Mouse (Mus musculus) neural tube, embryonic 14.5 days (tissue): ENCODE measurements at regions not wholly inside any gene's neighbourhood (a gene's known extent, or its start where the extent isn't known, plus 50 kb on each side); places are given as distances from the start of the nearest gene placed in this dataset.

Experiments used
- ATAC-seq: fragments of 200-750 bp; cut with Nextera tagmentation; 2 replicates; pipeline ENCODE4 v1.8.0; 2017; ENCODE audit warnings: low read depth, mild to moderate bottlenecking, moderate TSS enrichment, moderate library complexity
- H3K27ac ChIP-seq: fragments of 300-500 bp; sonication (generic); 2 replicates; pipeline ENCODE4 v1.5.1; 2014; ENCODE audit warnings: low read depth, mild to moderate bottlenecking, control low read depth, low read length, moderate library complexity, mixed read lengths
- H3K27me3 ChIP-seq: fragments of 300-500 bp; sonication (generic); 2 replicates; pipeline ENCODE4 v1.6.1; 2014; ENCODE audit warnings: low read length; ENCODE audit not compliant: control insufficient read depth, insufficient read depth
- H3K36me3 ChIP-seq: fragments of 300-500 bp; sonication (generic); 2 replicates; pipeline ENCODE4 v1.6.1; 2014; ENCODE audit warnings: low read length, mixed read lengths; ENCODE audit not compliant: control insufficient read depth, insufficient read depth
- H3K4me1 ChIP-seq: fragments of 300-500 bp; sonication (generic); 2 replicates; pipeline ENCODE4 v1.6.1; 2014; ENCODE audit warnings: low read length; ENCODE audit not compliant: control insufficient read depth, insufficient read depth
- H3K4me2 ChIP-seq: fragments of 300-500 bp; sonication (generic); 2 replicates; pipeline ENCODE4 v1.6.1; 2014; ENCODE audit warnings: mild to moderate bottlenecking, low read depth, low read length, control low read depth
- H3K4me3 ChIP-seq: fragments of 300-500 bp; sonication (generic); 2 replicates; pipeline ENCODE4 v1.5.1; 2014; ENCODE audit warnings: low read depth, low read length, control low read depth, mixed read lengths
- H3K9ac ChIP-seq: fragments of 300-500 bp; sonication (generic); replicated peaks from 2 replicates; pipeline ENCODE4 v1.6.1; 2014; ENCODE audit warnings: low read depth, mild to moderate bottlenecking, control low read depth, low read length, mixed read lengths
- H3K9me3 ChIP-seq: fragments of 300-500 bp; sonication (generic); 2 replicates; pipeline ENCODE4 v1.6.1; 2016; ENCODE audit warnings: low read length; ENCODE audit not compliant: control insufficient read depth
- WGBS: fragments of 180-500 bp; shearing (Covaris S2); extraction: QIAGEN DNeasy Blood & Tissue Kit; methylation state at CpG from one replicate; pipeline ENCODE4 v1.1.7; 2014; 5-methylcytosine and 5-hydroxymethylcytosine counted together

DNA sequence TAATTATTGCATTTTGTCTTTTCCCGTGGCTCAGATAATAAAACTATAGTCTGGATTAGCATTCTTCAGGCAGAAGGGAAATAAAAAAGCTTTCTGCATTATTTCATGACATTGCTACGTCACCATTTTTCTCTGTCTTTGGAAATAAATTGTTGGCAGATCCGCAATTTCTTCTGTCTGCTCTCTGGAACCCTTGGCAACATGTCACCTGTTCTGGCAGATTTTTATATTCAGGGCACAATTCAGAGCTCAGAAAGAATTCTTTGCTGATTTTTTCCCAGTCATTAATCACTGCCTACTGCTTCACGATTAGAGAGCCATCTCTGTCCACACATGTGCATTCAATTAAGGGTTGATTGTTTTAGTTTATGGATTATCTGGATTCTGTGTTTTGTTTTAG lies 460.5 kb downstream of the Cdh8 start:
- H3K4me3 ChIP-seq, result no peak overlapping the region
- 33% methylated on average over 4 of the region's 4 CpGs for WGBS
- no peak overlapping the region for H3K9ac ChIP-seq
- no peaks in the 10 kb centered on the region for H3K4me1 ChIP-seq
- no peak overlapping the region for H3K27ac ChIP-seq
- H3K27me3 ChIP-seq, result no peaks in the 10 kb centered on the region
- H3K36me3 ChIP-seq, result no peaks in the 10 kb centered on the region
- H3K4me2 ChIP-seq, result no peak overlapping the region
- H3K9me3 ChIP-seq, result no peaks in the 10 kb centered on the region
- no peak for ATAC-seq

DNA sequence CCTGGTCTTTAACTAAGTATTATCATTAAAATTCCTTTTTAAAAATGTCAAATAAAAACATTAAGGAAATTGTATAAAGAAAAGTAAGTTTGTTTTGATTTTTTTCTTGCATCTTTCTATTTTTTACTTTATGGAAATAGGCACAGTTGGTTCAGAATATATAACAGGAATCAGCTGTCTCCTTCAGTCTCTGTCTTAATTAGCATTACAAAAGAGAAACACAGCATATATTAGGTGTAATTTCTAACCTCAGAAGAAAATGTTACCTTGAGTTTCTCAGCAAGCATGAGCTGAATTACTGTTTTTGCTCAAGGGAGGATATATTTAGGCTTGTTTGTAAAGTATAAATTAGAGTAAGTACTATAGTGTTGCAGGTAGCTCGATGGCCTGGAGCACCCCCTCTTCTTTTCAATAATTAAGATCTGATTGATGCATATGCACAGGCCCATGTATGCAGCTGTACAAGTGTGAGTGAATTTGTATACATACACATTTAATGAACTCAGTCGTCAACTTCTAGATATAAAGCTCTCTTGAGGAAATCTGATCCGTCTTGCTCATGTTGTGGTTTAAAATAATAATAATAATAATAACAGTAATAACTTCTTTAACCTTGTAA lies 503.0 kb downstream of the Cdh8 start:
- 53% methylated on average over 3 of the region's 3 CpGs for WGBS
- Histone ChIP-seq H3K9ac (no peak overlapping the region), H3K27me3 (no peaks in the 10 kb centered on the region), H3K4me3 (no peak overlapping the region), H3K4me2 (no peak overlapping the region), H3K36me3 (no peaks in the 10 kb centered on the region), H3K27ac (no peak overlapping the region), H3K4me1 (no peaks in the 10 kb centered on the region), H3K9me3 (no peaks in the 10 kb centered on the region)
- no peak for ATAC-seq

DNA sequence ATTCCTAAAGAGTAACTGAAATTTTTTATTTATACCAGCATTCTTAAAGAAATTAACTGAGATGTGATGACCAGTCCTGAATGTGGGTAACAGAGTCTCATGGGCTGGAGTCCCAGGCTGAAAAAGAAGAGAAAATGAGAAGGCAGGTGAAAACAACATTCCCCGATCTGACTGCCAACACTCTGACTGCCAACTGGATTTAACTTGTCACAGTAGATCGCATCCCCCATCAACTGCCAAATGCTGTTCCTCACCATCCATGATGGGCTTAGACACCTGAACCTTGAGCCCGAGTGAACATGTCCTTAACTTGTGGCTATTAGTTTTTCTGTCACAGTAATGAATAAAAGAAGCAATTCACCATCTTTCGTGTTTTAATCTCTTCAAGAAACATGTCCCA lies 522.9 kb downstream of the Cdh8 start:
- WGBS, result 95% methylated on average over 4 of the region's 4 CpGs
- ATAC-seq, result no peak

DNA sequence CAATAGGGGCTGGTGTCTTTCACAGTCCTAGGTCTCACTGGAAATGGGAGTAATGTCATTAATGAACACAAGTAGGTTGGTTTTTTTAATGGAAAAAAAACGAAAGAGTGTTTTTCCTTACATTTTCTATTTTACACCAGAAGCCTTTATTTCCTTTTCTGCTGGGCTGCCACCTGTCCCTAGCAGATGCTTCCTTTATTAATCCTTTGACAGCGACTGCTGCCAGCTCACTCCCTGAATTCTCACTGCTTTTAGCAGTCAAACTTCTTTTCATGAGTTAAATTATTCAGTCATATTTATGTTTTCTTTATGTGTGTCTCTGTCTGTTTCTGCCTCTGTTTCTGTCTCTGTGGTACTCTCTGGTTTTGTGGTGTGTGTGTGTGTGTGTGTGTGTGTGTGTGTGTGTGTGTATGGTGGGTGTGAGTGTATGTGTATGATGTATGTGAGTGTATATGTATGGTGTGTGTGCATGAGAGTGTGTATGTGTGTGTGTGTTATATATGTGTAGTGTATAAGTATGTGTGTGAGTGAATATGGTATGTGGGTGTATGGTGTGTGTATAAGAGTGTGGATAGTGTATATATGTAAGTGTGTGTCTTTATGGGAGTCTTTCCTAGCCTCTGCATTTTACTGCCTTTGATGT lies 554.5 kb downstream of the Cdh8 start:
- WGBS, result 63% methylated on average over 2 of the region's 2 CpGs
- ATAC-seq, result no peak
- Histone ChIP-seq H3K27me3 (no peaks in the 10 kb centered on the region), H3K4me3 (no peak overlapping the region), H3K27ac (no peak overlapping the region), H3K36me3 (no peaks in the 10 kb centered on the region), H3K4me1 (no peaks in the 10 kb centered on the region), H3K9me3 (no peaks in the 10 kb centered on the region), H3K9ac (no peak overlapping the region), H3K4me2 (no peak overlapping the region)

More for the DNA sequence above, 522.9 kb downstream of the Cdh8 start:
- Histone ChIP-seq H3K4me2 (no peak overlapping the region), H3K9ac (no peak overlapping the region), H3K4me1 (no peaks in the 10 kb centered on the region), H3K4me3 (no peak overlapping the region), H3K9me3 (no peaks in the 10 kb centered on the region), H3K27me3 (no peaks in the 10 kb centered on the region), H3K27ac (no peak overlapping the region), H3K36me3 (no peaks in the 10 kb centered on the region)

DNA sequence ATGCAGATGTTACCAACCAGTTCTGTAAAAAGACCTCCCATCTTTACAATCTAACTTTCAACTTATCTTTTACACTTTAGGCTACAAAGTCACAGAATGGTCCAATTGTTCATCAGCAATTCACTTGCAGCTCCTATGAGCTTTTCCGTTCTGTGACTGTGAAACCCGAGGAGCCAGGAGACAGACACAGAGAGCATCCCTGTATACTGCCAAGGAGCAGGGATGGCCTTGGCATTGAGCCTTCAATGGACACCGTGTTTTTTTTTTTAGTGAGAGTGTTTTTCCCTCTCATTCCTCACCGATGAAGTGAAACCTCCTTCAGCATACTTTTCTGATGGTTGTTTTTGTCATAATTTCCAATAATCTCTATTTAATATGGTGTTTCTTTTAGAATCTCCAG lies 555.1 kb downstream of the Cdh8 start:
- ATAC-seq, result no peak
- no peak overlapping the region for H3K27ac ChIP-seq

DNA sequence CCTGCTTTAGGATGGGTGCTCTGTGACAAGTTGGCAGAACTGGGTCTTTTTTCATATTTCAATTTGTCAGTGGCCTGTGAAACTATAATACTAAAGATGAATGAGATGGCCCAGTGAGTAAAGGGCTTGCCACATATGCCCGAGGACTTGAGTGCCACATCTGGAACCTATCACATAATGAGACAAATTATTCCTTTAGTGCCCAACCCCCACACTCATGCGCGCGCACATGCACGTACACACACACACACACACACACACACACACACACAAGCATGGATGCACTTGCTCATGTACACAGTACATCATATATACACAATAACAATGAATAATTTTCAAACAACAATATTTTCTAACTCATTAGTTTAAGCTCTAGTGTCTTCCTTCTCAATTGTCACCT lies 555.9 kb downstream of the Cdh8 start:
- WGBS, result 76% methylated on average over 5 of the region's 5 CpGs
- H3K27me3 ChIP-seq, result no peaks in the 10 kb centered on the region

More for the DNA sequence above, 555.1 kb downstream of the Cdh8 start:
- no peak overlapping the region for H3K9ac ChIP-seq
- no peak overlapping the region for H3K4me2 ChIP-seq
- H3K9me3 ChIP-seq, result no peaks in the 10 kb centered on the region
- H3K27me3 ChIP-seq, result no peaks in the 10 kb centered on the region
- no peaks in the 10 kb centered on the region for H3K4me1 ChIP-seq
- no peak overlapping the region for H3K4me3 ChIP-seq
- no peaks in the 10 kb centered on the region for H3K36me3 ChIP-seq
- 64% methylated on average over 4 of the region's 4 CpGs for WGBS

DNA sequence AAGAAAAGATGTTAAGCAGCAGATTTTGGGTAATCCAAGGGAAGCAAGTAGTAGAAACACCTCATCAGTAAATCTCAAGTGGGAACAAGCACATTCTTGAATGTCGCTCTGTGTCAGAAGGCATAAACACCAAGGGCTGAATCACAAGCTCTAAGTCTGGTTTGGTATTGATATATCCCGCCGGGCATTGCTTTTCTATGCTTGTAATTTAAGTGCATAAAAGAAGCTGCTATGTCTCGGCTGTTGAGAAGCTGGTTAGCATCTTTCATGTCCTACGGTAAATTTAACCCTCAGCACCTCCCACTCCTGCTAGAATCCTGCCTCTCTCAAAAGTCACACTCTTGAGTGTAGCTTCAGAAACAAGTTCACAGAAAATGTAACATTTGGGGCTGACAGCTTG lies 586.8 kb downstream of the Cdh8 start:
- no peak overlapping the region for H3K4me2 ChIP-seq
- no peaks in the 10 kb centered on the region for H3K27me3 ChIP-seq
- WGBS, result 73% methylated on average over 5 of the region's 5 CpGs
- no peak overlapping the region for H3K27ac ChIP-seq
- ATAC-seq, result no peak
- no peaks in the 10 kb centered on the region for H3K36me3 ChIP-seq
- H3K4me3 ChIP-seq, result no peak overlapping the region
- no peaks in the 10 kb centered on the region for H3K9me3 ChIP-seq
- no peaks in the 10 kb centered on the region for H3K4me1 ChIP-seq
- no peak overlapping the region for H3K9ac ChIP-seq

More for the DNA sequence above, 555.9 kb downstream of the Cdh8 start:
- H3K27ac ChIP-seq, result no peak overlapping the region
- H3K4me2 ChIP-seq, result no peak overlapping the region
- no peak overlapping the region for H3K9ac ChIP-seq
- H3K9me3 ChIP-seq, result no peaks in the 10 kb centered on the region
- no peak for ATAC-seq
- no peaks in the 10 kb centered on the region for H3K4me1 ChIP-seq
- no peaks in the 10 kb centered on the region for H3K36me3 ChIP-seq
- H3K4me3 ChIP-seq, result no peak overlapping the region

DNA sequence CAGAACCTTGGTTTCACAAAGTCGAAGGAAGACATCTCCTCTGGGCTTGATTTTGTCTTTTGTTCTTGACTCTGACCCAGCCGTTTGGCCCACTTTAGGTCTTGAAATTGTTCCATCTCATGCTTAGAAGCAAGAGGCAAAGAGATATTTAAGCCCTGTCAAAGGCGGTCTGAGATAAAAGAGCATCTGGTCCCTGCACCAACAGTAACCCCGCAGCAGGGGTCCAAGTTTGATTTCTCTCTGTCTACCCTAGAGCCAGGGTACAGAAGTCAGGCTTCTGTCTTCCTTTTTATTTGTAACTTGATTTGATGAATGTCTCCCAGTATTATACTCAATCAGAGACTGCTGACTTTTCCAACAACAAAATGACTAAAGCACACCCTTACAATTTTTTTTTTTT lies 587.3 kb downstream of the Cdh8 start:
- H3K36me3 ChIP-seq, result no peaks in the 10 kb centered on the region
- no peaks in the 10 kb centered on the region for H3K27me3 ChIP-seq
- H3K4me1 ChIP-seq, result no peaks in the 10 kb centered on the region
- H3K27ac ChIP-seq, result no peak overlapping the region
- no peak overlapping the region for H3K4me3 ChIP-seq
- H3K4me2 ChIP-seq, result no peak overlapping the region
- no peaks in the 10 kb centered on the region for H3K9me3 ChIP-seq
- ATAC-seq, result no peak
- 62% methylated on average over 4 of the region's 4 CpGs for WGBS
- no peak overlapping the region for H3K9ac ChIP-seq

DNA sequence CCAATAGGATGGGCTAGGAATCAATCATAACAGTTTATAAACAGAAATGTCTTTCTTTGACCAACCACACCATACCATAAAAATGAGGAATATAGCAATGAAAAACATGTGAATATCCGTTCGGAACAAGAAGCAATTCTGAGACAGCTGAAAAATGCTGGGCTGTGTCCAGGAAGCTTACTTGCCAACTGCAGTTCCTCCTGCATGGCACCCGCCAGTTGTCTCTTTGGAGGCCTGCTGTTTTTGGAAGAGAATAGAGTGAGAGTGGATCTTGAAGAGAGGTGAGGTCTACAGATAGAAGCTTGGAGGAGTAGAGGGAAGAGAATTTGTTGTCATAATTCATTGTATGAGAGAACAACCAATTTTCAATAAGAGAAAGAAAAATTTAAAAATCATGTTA lies 604.3 kb downstream of the Cdh8 start:
- Histone ChIP-seq H3K36me3 (no peaks in the 10 kb centered on the region), H3K9me3 (no peaks in the 10 kb centered on the region), H3K4me2 (no peak overlapping the region), H3K9ac (no peak overlapping the region), H3K4me3 (no peak overlapping the region), H3K27ac (no peak overlapping the region), H3K27me3 (no peaks in the 10 kb centered on the region), H3K4me1 (no peaks in the 10 kb centered on the region)
- whole genome bisulfite sequencing, result 85% methylated on average over 3 of the region's 3 CpGs
- ATAC-seq, result no peak
